ENCODE assay signal across 29 mouse cellular contexts in genomic region chr3:85950914-85951313, GRCm38 (mm10). TPM values are rescaled to one million over a fixed set of nuclear protein-coding genes. Genes with fewer than 3 reads are reported as not detected.
A peak's percentile ranks its signal among the peaks of the same experiment; 100 is the strongest.
DNase-seq lines count a peak whose midpoint lies in the region; ATAC-seq and TF ChIP-seq lines count a peak whose summit lies in the region.
"Had no signal": no experiment of that assay in that cellular context is flagged by ENCODE, and none has a peak within 500 bp of the region (broad histone marks: within the 10 kb centered on the region; RNA-seq: fewer than 3 reads in every experiment).

No protein-coding gene starts in this region.

- TF ChIP-seq EP300 in stomach, postnatal 0 days (optimal IDR thresholded peaks at IDR 0.05) = no peak

- H3K9me3 ChIP-seq in stomach, postnatal 0 days (ENCODE audit: control insufficient read depth, low read length) = no peaks in the 10 kb centered on the region
- H3K9me3 ChIP-seq: embryonic facial prominence, embryonic 13.5 days; embryonic facial prominence, embryonic 15.5 days had no signal

- no peak for TF ChIP-seq CTCF in layer of hippocampus, adult 2 months (conservative IDR thresholded peaks at IDR 0.05)
- TF ChIP-seq CTCF in testis, adult 2 months (IDR thresholded peaks at IDR 0.05; ENCODE audit: control insufficient read depth, insufficient read depth, insufficient replicate concordance, low read depth, low read length) = no peak
- no peak for TF ChIP-seq CTCF in stomach, postnatal 0 days (IDR thresholded peaks at IDR 0.05; ENCODE audit: low read depth)

- no peak for DNase-seq in layer of hippocampus, adult 2 months (ENCODE audit: low spot score in 2 of 2)
- DNase-seq in layer of hippocampus, adult 9-11 months = no peak
- peak; percentile 26 for DNase-seq in ovary, adult 18-20 months (ENCODE audit: low spot score)
- DNase-seq in ovary, postnatal 10 days (ENCODE audit: low spot score) = no peak
- DNase-seq in testis, postnatal 14 days (ENCODE audit: low spot score) = peak; percentile 78
- DNase-seq in lung, postnatal 10 days = no peak
- no peak for DNase-seq in stomach, postnatal 0 days (ENCODE audit: low spot score)
- DNase-seq: adrenal gland, adult 2 months; adrenal gland, postnatal 10 days; adrenal gland, postnatal 25 days; cerebellum, adult 11 months; cerebellum, adult 18-20 months; cerebellum, adult 8-10 months; cerebellum, adult 9-11 months; cerebellum, postnatal 14 days; cerebellum, postnatal 36 days; embryo, embryonic 11 days had no signal

- WGBS in stomach, postnatal 0 days = 85% methylated on average over 4 of the region's 4 CpGs

- no peak overlapping the region for H3K4me3 ChIP-seq in layer of hippocampus, adult 2 months
- no peak overlapping the region for H3K4me3 ChIP-seq in testis, adult 2 months (ENCODE audit: control insufficient read depth, low read depth, low read length)
- no peak overlapping the region for H3K4me3 ChIP-seq in stomach, postnatal 0 days (ENCODE audit: low read depth, low read length)
- H3K4me3 ChIP-seq: embryonic facial prominence, embryonic 13.5 days; embryonic facial prominence, embryonic 15.5 days; erythroblast, embryonic 14.5 days; forebrain, embryonic 10.5 days; forebrain, embryonic 12.5 days had no signal

- no peak overlapping the region for H3K4me2 ChIP-seq in stomach, postnatal 0 days (replicated peaks; ENCODE audit: low read depth)
- H3K4me2 ChIP-seq: embryonic facial prominence, embryonic 13.5 days; embryonic facial prominence, embryonic 15.5 days; forebrain, embryonic 12.5 days had no signal

- no peaks in the 10 kb centered on the region for H3K36me3 ChIP-seq in testis, adult 2 months (ENCODE audit: control insufficient read depth, insufficient read depth, low read length)
- no peaks in the 10 kb centered on the region for H3K36me3 ChIP-seq in stomach, postnatal 0 days (ENCODE audit: control insufficient read depth, insufficient read depth, low read length)
- H3K36me3 ChIP-seq: embryonic facial prominence, embryonic 13.5 days; embryonic facial prominence, embryonic 15.5 days; forebrain, embryonic 10.5 days; forebrain, embryonic 12.5 days had no signal

- ATAC-seq in stomach, postnatal 0 days (ENCODE audit: low FRiP score, low TSS enrichment) = no peak
- ATAC-seq: forebrain, embryonic 14.5 days had no signal

- H3K4me1 ChIP-seq in testis, adult 2 months (ENCODE audit: control insufficient read depth, insufficient read depth, low read length) = no peaks in the 10 kb centered on the region
- H3K4me1 ChIP-seq in stomach, postnatal 0 days (replicated peaks; ENCODE audit: control insufficient read depth, insufficient read depth) = no peaks in the 10 kb centered on the region
- H3K4me1 ChIP-seq: embryonic facial prominence, embryonic 13.5 days; forebrain, embryonic 12.5 days had no signal

- no peaks in the 10 kb centered on the region for H3K27me3 ChIP-seq in testis, adult 2 months (ENCODE audit: control insufficient read depth, insufficient read depth, low read length)
- no peaks in the 10 kb centered on the region for H3K27me3 ChIP-seq in stomach, postnatal 0 days (ENCODE audit: control insufficient read depth, insufficient read depth, low read length)
- H3K27me3 ChIP-seq: embryonic facial prominence, embryonic 13.5 days; embryonic facial prominence, embryonic 15.5 days; forebrain, embryonic 12.5 days had no signal

- peak overlapping the region; percentile 28; the same call in 1 of the 2 replicates for H3K27ac ChIP-seq in layer of hippocampus, adult 2 months
- 0 out of 2 replicates have a peak overlapping the region, but pooled peaks have one; percentile 12 for H3K27ac ChIP-seq in testis, adult 2 months (ENCODE audit: control insufficient read depth, insufficient read depth, low read depth, low read length)
- no peak overlapping the region for H3K27ac ChIP-seq in stomach, postnatal 0 days (replicated peaks)
- H3K27ac ChIP-seq: embryonic facial prominence, embryonic 13.5 days; embryonic facial prominence, embryonic 15.5 days; forebrain, embryonic 10.5 days; forebrain, embryonic 12.5 days had no signal

- no peak overlapping the region for H3K9ac ChIP-seq in stomach, postnatal 0 days (ENCODE audit: low read length)
- H3K9ac ChIP-seq: embryonic facial prominence, embryonic 13.5 days; embryonic facial prominence, embryonic 15.5 days; forebrain, embryonic 12.5 days had no signal

- no peak for TF ChIP-seq POLR2A in testis, adult 2 months (IDR thresholded peaks at IDR 0.05; ENCODE audit: control insufficient read depth, low read depth, low read length)

RNA-seq across cellular contexts. Expression of gene Sh3d19, which starts 20.0 kb away (rescaled TPM):
- 10 to 100 TPM; 19.1 to 27.2 TPM for total RNA-seq in layer of hippocampus, adult 2 months (2021)
- polyA plus RNA-seq in testis, adult 2 months (2012; rRNA removed) = 9.4 and 10.6 TPM in 2 replicates
- 23.0 and 23.7 TPM in 2 replicates for polyA plus RNA-seq in stomach, postnatal 0 days (2015; fragmentation: Nextera tagmentation; extraction: Ambion mirVana)

RNA-seq across cellular contexts. Expression of gene Prss48, which starts 51.4 kb away (rescaled TPM):
- not detected for total RNA-seq in layer of hippocampus, adult 2 months (2021)
- polyA plus RNA-seq in testis, adult 2 months (2012; rRNA removed) = 15.5 and 18.7 TPM in 2 replicates
- not detected in 2 replicates for polyA plus RNA-seq in stomach, postnatal 0 days (2015; fragmentation: Nextera tagmentation; extraction: Ambion mirVana)
- total RNA-seq: adrenal gland, adult 2 months; adrenal gland, postnatal 10 days; adrenal gland, postnatal 25 days; adrenal gland, postnatal 4 days; common myeloid progenitor, adult 5-6 weeks; MEL had no signal
- polyA plus RNA-seq: adrenal gland, adult 2 months; brain, embryonic 14.5 days; embryonic facial prominence, embryonic 11.5 days; embryonic facial prominence, embryonic 15.5 days; erythroblast, embryonic 14.5 days; forebrain, embryonic 10.5 days; forebrain, embryonic 12.5 days; forebrain, embryonic 14.5 days had no signal

Comparison
In these comparisons a context has a peak if more than half of its experiments do, and no peak if none do; other contexts are left out.
1. DNase-seq: peak in ovary, adult 18-20 months (single experiment) and testis, postnatal 14 days (single experiment); none in layer of hippocampus, adult 2 months (0 of 2), layer of hippocampus, adult 9-11 months (single experiment), ovary, postnatal 10 days (single experiment), lung, postnatal 10 days (single experiment) and stomach, postnatal 0 days (single experiment).
2. RNA of gene Prss48, which starts 51.4 kb away (polyA plus RNA-seq): 15.5 to 18.7 TPM in testis, adult 2 months; not detected in stomach, postnatal 0 days; every median in the first group is over 10 times any median in the second.